Mouse (Mus musculus): ENCODE results near the gene Bach2.

DNA sequence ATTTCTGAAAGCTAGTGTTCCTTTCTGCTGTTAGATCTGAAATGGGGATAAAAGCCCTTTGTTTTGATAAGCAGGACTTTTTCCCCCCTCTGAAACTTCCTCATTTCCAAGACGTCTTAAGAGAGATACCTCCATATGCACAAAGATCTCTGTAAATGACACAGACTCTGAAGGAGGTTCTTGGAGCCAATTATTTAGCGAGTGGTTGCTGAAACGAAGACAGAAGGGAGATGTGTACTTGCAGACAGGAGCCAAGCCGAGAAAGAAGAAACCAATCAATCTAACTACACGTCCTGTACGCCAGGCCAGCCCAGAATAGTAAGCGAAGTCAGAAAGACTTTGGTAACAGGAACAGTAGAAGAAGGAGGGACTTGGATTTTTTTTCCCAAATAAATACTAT, 295.1 kb downstream of the Bach2 start:
- no peak for TF ChIP-seq CTCF (IDR thresholded peaks at IDR 0.05; ENCODE audit: low read depth)
- no peak for TF ChIP-seq EP300 (IDR thresholded peaks at IDR 0.05; ENCODE audit: low read depth)
